Mouse (Mus musculus): ENCODE data around the gene D630003M21Rik. TPM values are rescaled to one million over a fixed set of nuclear protein-coding genes. Genes with fewer than 3 reads are reported as not detected.

Gene D630003M21Rik
- total and polyA plus RNA-seq, 2 experiments from 2014 or later = 1.1 to 5.5 TPM

GRCm38 (mm10) chr2:158221446-158222084 is 7.5 kb downstream of the D630003M21Rik start:
- Histone ChIP-seq H3K4me3 (ENCODE audit: low read depth, low read length) (no peak overlapping the region), H3K27ac (ENCODE audit: low read depth, low read length) (no peak overlapping the region), H3K9me3 (ENCODE audit: low read length) (no peaks in the 10 kb centered on the region), H3K27me3 (ENCODE audit: insufficient read depth, low read length) (no peaks in the 10 kb centered on the region), H3K9ac (replicated peaks; ENCODE audit: low read length, poor library complexity, severe bottlenecking) (no peak overlapping the region), H3K4me1 (ENCODE audit: insufficient read depth, low read length) (no peaks in the 10 kb centered on the region), H3K4me2 (ENCODE audit: low read depth, low read length, poor library complexity, severe bottlenecking) (no peak overlapping the region), H3K36me3 (ENCODE audit: insufficient read depth, low read length) (no peaks in the 10 kb centered on the region)
- no peak for TF ChIP-seq CTCF (IDR thresholded peaks at IDR 0.05)
- DNase-seq (ENCODE audit: low spot score) (no peak), ATAC-seq (ENCODE audit: low FRiP score) (no peak; the same call in 1 of the 2 replicates)
- 82% methylated on average over 9 of the region's 9 CpGs for WGBS

GRCm38 (mm10) chr2:158219562-158219961 is 9.5 kb downstream of the D630003M21Rik start:
- DNase-seq (ENCODE audit: low spot score) (no peak), ATAC-seq (ENCODE audit: low FRiP score) (no peak)
- Histone ChIP-seq H3K4me2 (ENCODE audit: low read depth, low read length, poor library complexity, severe bottlenecking) (no peak overlapping the region), H3K27ac (ENCODE audit: low read depth, low read length) (no peak overlapping the region), H3K4me3 (ENCODE audit: low read depth, low read length) (no peak overlapping the region), H3K36me3 (ENCODE audit: insufficient read depth, low read length) (no peaks in the 10 kb centered on the region), H3K4me1 (ENCODE audit: insufficient read depth, low read length) (no peaks in the 10 kb centered on the region), H3K9me3 (ENCODE audit: low read length) (no peaks in the 10 kb centered on the region), H3K9ac (replicated peaks; ENCODE audit: low read length, poor library complexity, severe bottlenecking) (no peak overlapping the region), H3K27me3 (ENCODE audit: insufficient read depth, low read length) (no peaks in the 10 kb centered on the region)
- no peak for TF ChIP-seq CTCF (IDR thresholded peaks at IDR 0.05)
- 95% methylated on average over 2 of the region's 2 CpGs for WGBS

GRCm38 (mm10) chr2:158216510-158216909 is 12.5 kb downstream of the D630003M21Rik start:
- no peak for DNase-seq (ENCODE audit: low spot score)
- no peak for ATAC-seq (ENCODE audit: low FRiP score)
- 93% methylated on average over 8 of the region's 8 CpGs for WGBS
- TF ChIP-seq CTCF (IDR thresholded peaks at IDR 0.05) = no peak
- Histone ChIP-seq H3K4me1 (ENCODE audit: insufficient read depth, low read length) (no peaks in the 10 kb centered on the region), H3K27me3 (ENCODE audit: insufficient read depth, low read length) (no peaks in the 10 kb centered on the region), H3K36me3 (ENCODE audit: insufficient read depth, low read length) (no peaks in the 10 kb centered on the region), H3K4me3 (ENCODE audit: low read depth, low read length) (no peak overlapping the region), H3K27ac (ENCODE audit: low read depth, low read length) (no peak overlapping the region), H3K4me2 (ENCODE audit: low read depth, low read length, poor library complexity, severe bottlenecking) (no peak overlapping the region), H3K9me3 (ENCODE audit: low read length) (no peaks in the 10 kb centered on the region), H3K9ac (replicated peaks; ENCODE audit: low read length, poor library complexity, severe bottlenecking) (no peak overlapping the region)

DNA sequence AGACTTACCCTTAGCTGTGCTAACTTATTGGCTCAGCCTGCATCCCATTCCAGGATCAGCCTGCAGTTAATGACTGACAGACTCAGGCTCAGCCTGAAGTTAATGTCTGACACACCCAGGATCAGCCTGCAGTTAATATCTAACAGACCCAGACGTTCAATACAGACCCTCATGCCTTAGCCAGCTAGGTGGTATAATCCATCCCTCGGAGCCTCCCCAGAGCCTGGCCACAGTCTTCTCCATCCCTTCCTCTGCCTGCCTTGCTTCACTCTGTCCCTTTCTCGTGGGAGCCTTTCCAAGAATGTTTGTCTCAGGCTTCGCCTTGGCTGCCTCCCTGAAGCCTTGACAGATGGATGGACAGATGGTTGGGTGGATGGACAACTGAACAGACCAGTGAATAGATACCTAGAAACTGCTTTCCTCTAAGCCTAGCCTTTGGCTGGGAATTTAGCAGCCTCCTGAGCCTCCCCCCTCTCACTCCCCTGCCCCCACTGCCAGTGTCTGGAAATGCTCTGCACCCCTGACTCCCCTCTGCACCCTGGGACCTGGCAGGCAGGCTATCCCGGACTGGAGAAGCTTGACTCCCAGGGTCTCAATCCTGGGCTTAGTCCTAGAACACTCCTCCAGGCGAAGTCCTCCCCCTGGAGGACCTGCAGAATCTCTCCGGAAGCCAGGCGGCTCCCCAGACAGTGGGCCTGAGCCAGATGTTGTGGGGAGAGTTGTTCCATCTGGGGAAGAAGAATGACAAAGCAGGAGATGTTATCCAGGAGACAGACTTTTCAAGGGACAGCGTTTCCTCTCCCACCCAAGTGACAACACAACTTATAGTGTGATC is 13.5 kb downstream of the D630003M21Rik start:
- H3K4me3 ChIP-seq (ENCODE audit: low read depth, low read length) = no peak overlapping the region
- TF ChIP-seq CTCF (IDR thresholded peaks at IDR 0.05) = no peak
- no peaks in the 10 kb centered on the region for H3K36me3 ChIP-seq (ENCODE audit: insufficient read depth, low read length)
- H3K4me1 ChIP-seq (ENCODE audit: insufficient read depth, low read length) = no peaks in the 10 kb centered on the region
- H3K9me3 ChIP-seq (ENCODE audit: low read length) = no peaks in the 10 kb centered on the region
- ATAC-seq (ENCODE audit: low FRiP score) = no peak
- peak; percentile 69 for DNase-seq (ENCODE audit: low spot score)
- no peak overlapping the region for H3K4me2 ChIP-seq (ENCODE audit: low read depth, low read length, poor library complexity, severe bottlenecking)
- H3K27me3 ChIP-seq (ENCODE audit: insufficient read depth, low read length) = no peaks in the 10 kb centered on the region
- no peak overlapping the region for H3K27ac ChIP-seq (ENCODE audit: low read depth, low read length)
- WGBS = 66% methylated on average over 9 of the region's 9 CpGs
- no peak overlapping the region for H3K9ac ChIP-seq (replicated peaks; ENCODE audit: low read length, poor library complexity, severe bottlenecking)

DNA sequence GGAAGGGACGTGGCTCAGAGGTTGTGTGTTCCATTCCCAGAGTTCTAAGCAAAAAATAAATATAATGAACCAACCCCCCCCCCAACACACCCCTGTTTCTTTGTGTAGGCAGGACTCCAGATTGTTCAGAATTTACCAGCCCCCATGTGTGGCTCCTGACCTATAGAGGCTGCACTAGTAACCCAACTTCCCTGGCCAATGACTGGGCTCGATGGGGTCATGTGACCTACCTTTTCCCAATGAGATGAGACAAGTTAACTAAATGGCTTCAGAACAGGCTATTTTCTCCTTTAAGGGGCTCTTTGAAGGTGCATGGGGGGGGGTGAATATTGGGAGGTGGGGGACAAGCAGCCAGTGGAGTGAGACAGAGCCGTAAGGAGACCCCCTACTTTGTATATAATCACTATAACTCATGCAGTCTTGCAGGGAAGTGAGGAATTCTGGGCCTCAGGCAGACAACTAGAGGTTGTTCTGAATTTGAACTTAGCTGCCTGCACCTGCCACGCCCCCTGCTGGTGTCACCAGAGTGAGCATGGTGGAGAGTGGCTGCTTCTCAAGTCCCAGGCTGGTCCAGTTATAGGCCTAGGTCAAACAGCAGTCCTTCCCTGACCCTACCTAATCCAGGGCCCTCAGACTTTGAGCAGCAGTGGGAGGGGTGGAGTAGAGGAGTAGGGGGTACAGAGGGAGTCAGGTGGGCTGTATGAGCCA is 17.1 kb downstream of the D630003M21Rik start:
- Histone ChIP-seq H3K4me3 (ENCODE audit: low read depth, low read length) (no peak overlapping the region), H3K4me1 (ENCODE audit: insufficient read depth, low read length) (no peaks in the 10 kb centered on the region), H3K9ac (replicated peaks; ENCODE audit: low read length, poor library complexity, severe bottlenecking) (no peak overlapping the region), H3K9me3 (ENCODE audit: low read length) (no peaks in the 10 kb centered on the region), H3K27me3 (ENCODE audit: insufficient read depth, low read length) (no peaks in the 10 kb centered on the region), H3K4me2 (ENCODE audit: low read depth, low read length, poor library complexity, severe bottlenecking) (no peak overlapping the region), H3K36me3 (ENCODE audit: insufficient read depth, low read length) (no peaks in the 10 kb centered on the region), H3K27ac (ENCODE audit: low read depth, low read length) (no peak overlapping the region)
- DNase-seq (ENCODE audit: low spot score) (no peak), ATAC-seq (ENCODE audit: low FRiP score) (no peak)
- peak; percentile 38 for TF ChIP-seq CTCF (IDR thresholded peaks at IDR 0.05)
- 63% methylated on average over 4 of the region's 4 CpGs for WGBS

Data from midbrain, postnatal 0 days (tissue).